Mouse (Mus musculus) retina, adult 2 months (tissue): ENCODE results near the gene Celsr2.

Experiments used
- DNase-seq: peaks from one replicate; pipeline ENCODE4 v3.0.0-alpha.2; 2012; ENCODE audit warnings: low read depth, low spot score

Celsr2 gene

GRCm38 (mm10) chr3:108413634-108414360 lies 1.6 kb downstream of the Celsr2 start:
- DNase-seq, result no peak

- DNase-seq, result no peak
Observed at GRCm38 (mm10) chr3:108411754-108412121, 3.6 kb downstream of the Celsr2 start.

GRCm38 (mm10) chr3:108411026-108411753 lies 4.2 kb downstream of the Celsr2 start:
- DNase-seq, result no peak

GRCm38 (mm10) chr3:108410359-108410714 lies 5.0 kb downstream of the Celsr2 start:
- DNase-seq, result no peak

GRCm38 (mm10) chr3:108409656-108410358 lies 5.5 kb downstream of the Celsr2 start:
- no peak for DNase-seq

- no peak for DNase-seq
Observed at GRCm38 (mm10) chr3:108408517-108409008, 6.8 kb downstream of the Celsr2 start.

- no peak for DNase-seq
Observed at GRCm38 (mm10) chr3:108406306-108406885, 9.0 kb downstream of the Celsr2 start.

GRCm38 (mm10) chr3:108405536-108406305 lies 9.6 kb downstream of the Celsr2 start:
- no peak for DNase-seq

GRCm38 (mm10) chr3:108402528-108402920 lies 12.8 kb downstream of the Celsr2 start:
- no peak for DNase-seq

- DNase-seq, result peak; percentile 66
Observed at GRCm38 (mm10) chr3:108401692-108402527, 13.4 kb downstream of the Celsr2 start.

- DNase-seq, result no peak
Observed at GRCm38 (mm10) chr3:108400442-108400841, 14.9 kb downstream of the Celsr2 start.

- no peak for DNase-seq
Observed at GRCm38 (mm10) chr3:108398281-108398680, 17.1 kb downstream of the Celsr2 start.

GRCm38 (mm10) chr3:108392793-108393192 lies 22.6 kb downstream of the Celsr2 start:
- no peak for DNase-seq

GRCm38 (mm10) chr3:108392299-108392698 lies 23.1 kb downstream of the Celsr2 start:
- no peak for DNase-seq

- peak; percentile 81 for DNase-seq
Observed at GRCm38 (mm10) chr3:108389111-108389545, 26.2 kb downstream of the Celsr2 start.

- DNase-seq, result no peak
Observed at GRCm38 (mm10) chr3:108386186-108386585, 29.2 kb downstream of the Celsr2 start.

GRCm38 (mm10) chr3:108384425-108384824 lies 30.9 kb downstream of the Celsr2 start:
- DNase-seq, result no peak

- DNase-seq, result peak; percentile 47
Observed at GRCm38 (mm10) chr3:108383485-108384354, 31.6 kb downstream of the Celsr2 start, which contains the start of gene Psrc1. Gene Psrc1, plus strand, starts transcription at chr3:108383839.
